Mouse (Mus musculus) ES-Bruce4 (cell line): ENCODE measurements at regions not wholly inside any gene's neighbourhood (a gene's known extent, or its start where the extent isn't known, plus 50 kb on each side); places are given as distances from the start of the nearest gene placed in this dataset.
"Not testable (repeated sequence)": the region's sequence is repeated elsewhere in the genome, so short reads cannot be mapped to it uniquely, and the experiment has no call there.

Source experiments
- H3K27ac ChIP-seq: 2 replicates; pipeline ENCODE4 v1.5.1; 2012; ENCODE audit warnings: low read length, inconsistent platforms; ENCODE audit not compliant: insufficient read depth
- H3K27me3 ChIP-seq: 2 replicates; pipeline ENCODE4 v1.6.1; 2012; ENCODE audit warnings: mild to moderate bottlenecking, low read length, inconsistent platforms; ENCODE audit not compliant: control insufficient read depth, poor library complexity, insufficient read depth, severe bottlenecking
- H3K36me3 ChIP-seq: 2 replicates; pipeline ENCODE4 v1.6.1; 2012; ENCODE audit warnings: inconsistent platforms, mild to moderate bottlenecking, low read length, moderate library complexity; ENCODE audit not compliant: control insufficient read depth, poor library complexity, insufficient read depth, severe bottlenecking
- H3K4me1 ChIP-seq: one replicate; pipeline ENCODE4 v1.8.1; 2011; ENCODE audit warnings: low read length; ENCODE audit not compliant: control insufficient read depth, insufficient read depth
- H3K4me3 ChIP-seq: 2 replicates; pipeline ENCODE4 v1.5.1; 2011; ENCODE audit warnings: low read depth, mild to moderate bottlenecking, low read length
- H3K9ac ChIP-seq: 2 replicates; pipeline ENCODE4 v1.6.1; 2012; ENCODE audit warnings: low read depth, mild to moderate bottlenecking, inconsistent platforms; ENCODE audit not compliant: poor library complexity, severe bottlenecking
- H3K9me3 ChIP-seq: replicated peaks from 2 replicates; pipeline ENCODE4 v1.6.1; 2012; ENCODE audit warnings: mild to moderate bottlenecking, low read length, inconsistent platforms; ENCODE audit not compliant: control insufficient read depth, poor library complexity, insufficient read depth, severe bottlenecking
- CTCF ChIP-seq: IDR thresholded peaks from one replicate; pipeline ENCODE4 v1.8.1; 2011; ENCODE audit warnings: low read depth, low read length
- EP300 ChIP-seq: IDR thresholded peaks from 2 replicates; pipeline ENCODE4 v1.6.1; 2011; ENCODE audit warnings: low read depth, low read length; ENCODE audit not compliant: insufficient read depth
- POLR2A ChIP-seq: IDR thresholded peaks from one replicate; pipeline ENCODE4 v1.8.1; 2011; ENCODE audit warnings: low read length; ENCODE audit not compliant: insufficient read depth

DNA sequence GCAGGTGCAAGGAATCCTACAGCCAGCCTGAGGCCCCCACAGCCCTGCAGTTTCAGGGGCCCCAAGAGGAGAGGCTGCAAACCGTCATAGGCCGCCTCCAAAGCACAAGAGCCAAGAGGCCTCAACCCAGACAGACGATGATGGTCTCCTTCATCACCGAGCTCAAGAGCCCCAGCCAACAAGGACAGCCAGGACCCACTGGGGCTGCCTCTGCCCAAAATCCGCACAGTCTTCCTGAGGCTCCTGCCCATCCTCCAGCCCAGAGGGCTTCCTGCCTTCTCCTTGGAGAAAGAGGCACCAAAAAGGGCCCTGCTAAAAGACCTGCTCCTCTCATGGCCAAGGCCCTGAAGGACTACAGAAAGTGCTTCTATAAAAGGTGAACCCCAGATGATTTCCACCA is 112.3 kb downstream of the Nus1 start:
- H3K9me3 ChIP-seq, H3K27ac ChIP-seq, H3K36me3 ChIP-seq, H3K27me3 ChIP-seq, H3K4me1 ChIP-seq, H3K9ac ChIP-seq, H3K4me3 ChIP-seq: not testable (repeated sequence)

DNA sequence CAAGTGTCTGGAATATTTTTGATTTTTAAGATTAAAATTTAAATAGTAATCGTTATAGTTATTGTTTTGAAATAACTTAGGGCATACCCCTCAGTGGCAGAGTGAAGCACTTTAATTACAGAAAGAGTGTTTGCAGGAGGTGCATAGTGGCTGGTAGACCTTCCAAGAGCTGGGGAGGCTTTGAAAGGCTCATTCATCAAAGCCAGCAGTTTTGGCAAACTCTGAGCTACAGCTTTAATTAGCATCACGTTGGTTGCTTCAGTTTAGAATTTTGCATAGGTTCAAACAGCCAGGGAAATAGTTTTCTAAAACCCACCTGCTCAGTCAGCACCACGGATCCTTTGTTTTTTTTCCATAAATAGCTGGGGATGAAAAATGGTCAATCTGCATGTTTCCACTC is 113.5 kb downstream of the Nus1 start:
- TF ChIP-seq POLR2A (no peak), EP300 (no peak)
- no peaks in the 10 kb centered on the region for H3K36me3 ChIP-seq

DNA sequence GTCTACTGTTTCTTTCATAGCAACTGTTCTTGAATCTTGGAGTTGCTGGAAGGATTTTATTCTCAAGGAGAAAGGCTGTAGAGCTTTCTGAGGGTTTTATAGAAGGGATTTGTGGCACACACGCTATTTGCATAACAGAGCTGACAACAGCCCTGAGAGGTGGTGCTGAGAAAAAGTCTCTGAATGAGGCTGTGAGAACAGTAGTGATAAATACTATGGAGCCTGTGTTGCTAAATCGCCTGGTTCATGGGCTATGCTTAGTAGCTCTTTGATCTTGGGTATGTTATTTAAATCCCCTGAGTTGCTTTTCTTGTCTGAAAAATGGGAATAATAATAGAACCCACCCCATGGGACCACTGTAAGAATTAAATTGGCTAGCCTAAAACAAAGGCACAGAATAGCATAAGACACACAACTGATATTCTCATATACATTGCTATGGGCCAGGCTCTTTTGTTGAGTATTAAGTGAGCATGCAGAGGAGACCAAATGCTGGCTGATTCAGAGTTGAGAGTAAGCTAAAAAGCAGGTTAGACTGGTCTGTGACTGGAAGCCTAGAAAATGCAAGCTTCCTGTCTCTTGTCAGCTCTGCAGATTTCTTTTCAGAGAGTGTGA is 116.0 kb downstream of the Nus1 start:
- no peaks in the 10 kb centered on the region for H3K9me3 ChIP-seq

More for the DNA sequence above, 113.5 kb downstream of the Nus1 start:
- Histone ChIP-seq H3K27me3 (no peaks in the 10 kb centered on the region), H3K4me1 (no peaks in the 10 kb centered on the region), H3K9ac (no peak overlapping the region), H3K9me3 (no peaks in the 10 kb centered on the region), H3K27ac (no peak overlapping the region), H3K4me3 (no peak overlapping the region)

DNA sequence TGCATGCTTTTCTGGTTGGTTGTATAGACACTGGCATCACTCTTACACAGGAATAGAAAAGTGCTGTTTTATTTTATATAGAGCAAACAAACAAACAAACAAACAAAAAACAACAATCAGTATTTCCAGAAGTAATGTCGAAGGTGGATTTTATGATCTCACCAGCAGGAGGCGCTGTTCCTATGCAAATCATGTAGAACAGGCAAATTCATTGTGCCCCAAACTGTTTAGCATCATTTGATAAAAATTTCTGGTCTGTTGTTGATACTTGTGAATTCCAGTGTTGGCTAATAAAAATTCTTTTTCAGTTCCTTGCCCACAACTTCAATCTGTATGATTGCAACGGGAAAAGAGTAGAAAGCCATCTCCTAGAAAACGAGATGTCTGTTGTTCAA is 116.5 kb downstream of the Nus1 start:
- Histone ChIP-seq H3K4me3 (no peak overlapping the region), H3K27me3 (no peaks in the 10 kb centered on the region), H3K9me3 (no peaks in the 10 kb centered on the region), H3K4me1 (no peaks in the 10 kb centered on the region), H3K9ac (no peak overlapping the region), H3K27ac (no peak overlapping the region), H3K36me3 (no peaks in the 10 kb centered on the region)
- peak; percentile 0 for TF ChIP-seq CTCF
- no peak for TF ChIP-seq EP300
- no peak for TF ChIP-seq POLR2A

More for the DNA sequence above, 116.0 kb downstream of the Nus1 start:
- H3K27me3 ChIP-seq, result no peaks in the 10 kb centered on the region
- H3K36me3 ChIP-seq, result no peaks in the 10 kb centered on the region
- TF ChIP-seq EP300 (no peak), POLR2A (no peak), CTCF (no peak)
- no peaks in the 10 kb centered on the region for H3K4me1 ChIP-seq
- H3K4me3 ChIP-seq, result no peak overlapping the region
- H3K27ac ChIP-seq, result no peak overlapping the region
- no peak overlapping the region for H3K9ac ChIP-seq

DNA sequence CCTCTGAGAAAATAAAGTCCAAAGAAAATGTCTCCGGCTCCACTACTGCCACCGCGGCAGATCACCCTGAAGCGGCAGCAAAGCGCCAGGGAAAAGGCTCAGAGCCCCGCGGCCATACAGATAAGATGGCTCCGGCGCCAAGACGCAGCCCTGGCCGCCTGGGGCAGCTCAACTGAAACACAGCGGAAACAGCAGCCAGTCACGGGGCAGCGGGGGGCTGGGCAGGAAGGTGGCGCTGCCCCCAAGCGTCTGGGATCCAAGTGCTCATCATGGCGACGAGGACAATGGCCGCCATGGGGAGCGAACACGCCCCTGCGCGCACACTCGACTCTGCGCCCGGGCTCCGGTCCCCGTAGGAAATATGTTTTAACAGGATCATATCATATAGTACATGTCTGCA is 128.2 kb downstream of the Nus1 start:
- no peak overlapping the region for H3K27ac ChIP-seq
- H3K4me1 ChIP-seq, result no peaks in the 10 kb centered on the region
- H3K9ac ChIP-seq, result peak overlapping the region; percentile 48; the same call in 1 of the 2 replicates
- H3K4me3 ChIP-seq, result peak overlapping the region; percentile 62
- TF ChIP-seq CTCF, result no peak
- TF ChIP-seq EP300, result no peak
- no peak for TF ChIP-seq POLR2A
- peaks cover 10% of the 10 kb centered on the region for H3K9me3 ChIP-seq
- H3K27me3 ChIP-seq, result no peaks in the 10 kb centered on the region
- no peaks in the 10 kb centered on the region for H3K36me3 ChIP-seq

DNA sequence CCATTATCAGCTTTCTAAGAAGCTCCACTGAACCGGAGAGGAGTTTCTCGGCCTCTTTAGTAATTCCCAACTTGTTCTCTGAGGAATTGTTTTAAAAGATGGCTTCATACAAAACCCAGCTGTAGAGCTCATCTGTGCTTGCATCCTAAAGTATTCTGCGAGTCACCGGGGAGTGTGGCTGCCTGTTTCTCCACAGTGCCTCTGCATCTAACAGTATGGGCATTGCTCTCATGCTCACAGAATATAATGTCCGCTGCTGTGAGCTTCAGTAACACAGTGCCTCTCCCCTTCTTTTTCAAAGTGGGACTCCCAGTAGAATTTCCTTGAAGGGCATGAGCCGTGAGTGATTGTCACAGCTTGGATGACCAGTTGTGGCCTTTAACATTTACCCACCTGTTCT is 113.0 kb upstream of the Slc35f1 start:
- TF ChIP-seq CTCF (no peak), POLR2A (no peak), EP300 (no peak)
- H3K36me3 ChIP-seq, result no peaks in the 10 kb centered on the region
- no peaks in the 10 kb centered on the region for H3K27me3 ChIP-seq
- H3K4me3 ChIP-seq, result no peak overlapping the region
- H3K27ac ChIP-seq, result no peak overlapping the region
- no peaks in the 10 kb centered on the region for H3K9me3 ChIP-seq
- H3K9ac ChIP-seq, result no peak overlapping the region
- no peaks in the 10 kb centered on the region for H3K4me1 ChIP-seq
